Comparison of ENCODE assay signal across 20 mouse cellular contexts in the genomic region with DNA sequence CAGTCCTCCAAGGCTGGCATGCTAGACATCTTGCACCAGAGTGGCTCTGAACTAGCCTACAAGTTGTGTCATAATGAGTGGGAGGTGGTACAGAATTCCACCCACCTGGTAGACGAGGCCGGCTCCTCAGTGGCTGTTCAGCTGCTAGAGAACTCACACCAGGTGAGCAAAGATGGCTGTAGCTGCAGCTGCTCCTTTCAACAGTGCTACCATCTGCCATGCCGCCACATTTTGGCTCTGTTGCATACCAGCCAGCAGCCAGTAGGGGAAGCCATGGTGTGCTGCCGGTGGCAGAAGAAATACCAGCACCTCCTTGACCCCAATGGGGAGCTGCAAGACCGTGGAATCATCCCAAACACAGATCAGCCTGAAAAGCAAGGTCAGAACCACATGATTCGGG. TPM values are rescaled to one million over a fixed set of nuclear protein-coding genes. Genes with fewer than 3 reads are reported as not detected.
"Had no signal": no experiment of that assay in that cellular context is flagged by ENCODE, and none has a peak within 500 bp of the region (broad histone marks: within the 10 kb centered on the region; RNA-seq: fewer than 3 reads in every experiment).

No protein-coding gene starts in this region.

- H3K4me3 ChIP-seq: limb, embryonic 15.5 days; liver, embryonic 12.5 days; midbrain, embryonic 15.5 days; neural tube, embryonic 12.5 days had no signal

- H3K27ac ChIP-seq: kidney, postnatal 0 days; limb, embryonic 15.5 days; liver, embryonic 12.5 days; midbrain, embryonic 15.5 days; neural tube, embryonic 12.5 days had no signal

- H3K4me2 ChIP-seq: limb, embryonic 15.5 days; liver, embryonic 12.5 days; lung, embryonic 14.5 days; midbrain, embryonic 11.5 days; midbrain, embryonic 15.5 days; neural tube, embryonic 12.5 days had no signal

- H3K9ac ChIP-seq: limb, embryonic 15.5 days; liver, embryonic 12.5 days; lung, embryonic 14.5 days; midbrain, embryonic 15.5 days; neural tube, embryonic 12.5 days had no signal

- H3K9me3 ChIP-seq: limb, embryonic 15.5 days; liver, embryonic 12.5 days; midbrain, embryonic 15.5 days; neural tube, embryonic 12.5 days had no signal

- H3K27me3 ChIP-seq: limb, embryonic 15.5 days; liver, embryonic 12.5 days; midbrain, embryonic 15.5 days; neural tube, embryonic 12.5 days had no signal

- DNase-seq: kidney, postnatal 36 days; lung, embryonic 14.5 days; lung, postnatal 10 days; lung, postnatal 4 days; right cerebral cortex, postnatal 4 days; spleen, adult 18-20 months had no signal

- ATAC-seq: liver, embryonic 12.5 days; midbrain, embryonic 15.5 days had no signal

RNA-seq across cellular contexts. Expression of a gene that starts 7.3 kb away (rescaled TPM):
- total RNA-seq: left cerebral cortex, adult 18-20 months; left cerebral cortex, postnatal 25 days; megakaryocyte, adult 5-6 weeks; monocyte, adult 5-6 weeks; neutrophil, adult 5-6 weeks had no signal
- polyA plus RNA-seq: kidney, postnatal 0 days; limb, embryonic 11.5 days; limb, embryonic 15.5 days; liver, embryonic 12.5 days; liver, embryonic 16.5 days; lung, embryonic 14.5 days; midbrain, embryonic 11.5 days; midbrain, embryonic 15.5 days; neural tube, embryonic 12.5 days; stomach, embryonic 14.5 days had no signal
